Mouse (Mus musculus) hindbrain, embryonic 11.5 days (tissue): ENCODE data around the gene Dcaf10. TPM values are rescaled to one million over a fixed set of nuclear protein-coding genes. Genes with fewer than 3 reads are reported as not detected.
A peak's percentile ranks its signal among the peaks of the same experiment; 100 is the strongest.

Experiments
- ATAC-seq: fragments of 200-750 bp; cut with Nextera tagmentation; 2 replicates; pipeline ENCODE4 v1.8.0; 2017; ENCODE audit warnings: mild to moderate bottlenecking, moderate TSS enrichment, moderate library complexity; ENCODE audit not compliant: low FRiP score
- DNase-seq: peaks from one replicate; pipeline ENCODE4 v3.0.0-alpha.2; 2015; ENCODE audit warnings: low spot score
- H3K27ac ChIP-seq: fragments of 300-500 bp; sonication (generic); 2 replicates; pipeline ENCODE4 v1.5.1; 2014; ENCODE audit warnings: mild to moderate bottlenecking, low read depth, low read length
- H3K27me3 ChIP-seq: fragments of 300-500 bp; sonication (generic); 2 replicates; pipeline ENCODE4 v1.6.1; 2014; ENCODE audit warnings: mild to moderate bottlenecking, low read length, moderate library complexity, mixed read lengths; ENCODE audit not compliant: control insufficient read depth, insufficient read depth
- H3K36me3 ChIP-seq: fragments of 300-500 bp; sonication (generic); 2 replicates; pipeline ENCODE4 v1.6.1; 2014; ENCODE audit warnings: mild to moderate bottlenecking, low read length, moderate library complexity, mixed read lengths; ENCODE audit not compliant: control insufficient read depth, insufficient read depth
- H3K4me1 ChIP-seq: fragments of 300-500 bp; sonication (generic); replicated peaks from 2 replicates; pipeline ENCODE4 v1.6.1; 2014; ENCODE audit warnings: low read length, mixed read lengths; ENCODE audit not compliant: control insufficient read depth, insufficient read depth
- H3K4me2 ChIP-seq: fragments of 300-500 bp; sonication (generic); replicated peaks from 2 replicates; pipeline ENCODE4 v1.6.1; 2014; ENCODE audit warnings: mild to moderate bottlenecking, low read depth, low read length
- H3K4me3 ChIP-seq: fragments of 300-500 bp; sonication (generic); 2 replicates; pipeline ENCODE4 v1.5.1; 2014; ENCODE audit warnings: low read depth, low read length
- H3K9ac ChIP-seq: fragments of 300-500 bp; sonication (generic); 2 replicates; pipeline ENCODE4 v1.6.1; 2014; ENCODE audit warnings: low read depth, low read length
- H3K9me3 ChIP-seq: fragments of 300-500 bp; sonication (generic); 2 replicates; pipeline ENCODE4 v1.6.1; 2016; ENCODE audit warnings: low read length; ENCODE audit not compliant: control insufficient read depth
- WGBS: fragments of 180-500 bp; shearing (Covaris S2); extraction: QIAGEN DNeasy Blood & Tissue Kit; methylation state at CpG from one replicate; pipeline ENCODE4 v1.1.7; 2014; 5-methylcytosine and 5-hydroxymethylcytosine counted together
- polyA plus RNA-seq: library from polyadenylated mRNA; unstranded; fragments of >200 nt; fragmentation: Nextera tagmentation; extraction: Ambion mirVana; gene quantifications from 2 replicates; pipeline ENCODE4 v1.2.1, GENCODE M21; 2014

Gene Dcaf10
- polyA plus RNA-seq, 1 experiment from 2014 or later, result 12.4 TPM

- no peak for DNase-seq
- H3K4me3 ChIP-seq, result no peak overlapping the region
- WGBS, result 37% methylated on average over 3 of the region's 3 CpGs
- no peaks in the 10 kb centered on the region for H3K27me3 ChIP-seq
- no peaks in the 10 kb centered on the region for H3K36me3 ChIP-seq
- no peak for ATAC-seq
- no peaks in the 10 kb centered on the region for H3K9me3 ChIP-seq
- H3K4me2 ChIP-seq, result no peak overlapping the region
- 0 out of 2 replicates have a peak, but pooled peaks cover 2% of the 10 kb centered on the region for H3K4me1 ChIP-seq
- H3K27ac ChIP-seq, result no peak overlapping the region
- no peak overlapping the region for H3K9ac ChIP-seq
Observed at GRCm38 (mm10) chr4:45420733-45421132, 78.8 kb downstream of the Dcaf10 start.

- 79% methylated on average over 11 of the region's 11 CpGs for WGBS
- Histone ChIP-seq H3K27ac (no peak overlapping the region), H3K4me1 (0 out of 2 replicates have a peak, but pooled peaks cover 2% of the 10 kb centered on the region), H3K27me3 (no peaks in the 10 kb centered on the region), H3K9ac (no peak overlapping the region), H3K36me3 (no peaks in the 10 kb centered on the region), H3K4me3 (no peak overlapping the region), H3K4me2 (no peak overlapping the region), H3K9me3 (no peaks in the 10 kb centered on the region)
- ATAC-seq (no peak), DNase-seq (no peak)
Observed at GRCm38 (mm10) chr4:45421519-45422260, 79.8 kb downstream of the Dcaf10 start.

- Histone ChIP-seq H3K4me1 (0 out of 2 replicates have a peak, but pooled peaks cover 2% of the 10 kb centered on the region), H3K4me2 (no peak overlapping the region), H3K27ac (no peak overlapping the region), H3K27me3 (no peaks in the 10 kb centered on the region), H3K9ac (no peak overlapping the region), H3K4me3 (no peak overlapping the region), H3K36me3 (no peaks in the 10 kb centered on the region), H3K9me3 (no peaks in the 10 kb centered on the region)
- WGBS, result 87% methylated on average over 10 of the region's 10 CpGs
- no peak for DNase-seq
- no peak for ATAC-seq
Observed at GRCm38 (mm10) chr4:45422640-45423039, 80.7 kb downstream of the Dcaf10 start.

- WGBS, result 15% methylated on average over 8 of the region's 8 CpGs
- H3K4me2 ChIP-seq, result no peak overlapping the region
- H3K27me3 ChIP-seq, result no peaks in the 10 kb centered on the region
- DNase-seq (no peak), ATAC-seq (no peak)
- 0 out of 2 replicates have a peak, but pooled peaks cover 2% of the 10 kb centered on the region for H3K4me1 ChIP-seq
- no peak overlapping the region for H3K9ac ChIP-seq
- H3K4me3 ChIP-seq, result no peak overlapping the region
- H3K9me3 ChIP-seq, result no peaks in the 10 kb centered on the region
- no peaks in the 10 kb centered on the region for H3K36me3 ChIP-seq
- no peak overlapping the region for H3K27ac ChIP-seq
Observed at GRCm38 (mm10) chr4:45423406-45423805, 81.5 kb downstream of the Dcaf10 start.

GRCm38 (mm10) chr4:45426724-45427457, 85.0 kb downstream of the Dcaf10 start:
- Histone ChIP-seq H3K4me3 (no peak overlapping the region), H3K4me2 (no peak overlapping the region), H3K9ac (no peak overlapping the region), H3K36me3 (no peaks in the 10 kb centered on the region), H3K4me1 (0 out of 2 replicates have a peak, but pooled peaks cover 2% of the 10 kb centered on the region), H3K9me3 (no peaks in the 10 kb centered on the region), H3K27me3 (no peaks in the 10 kb centered on the region), H3K27ac (no peak overlapping the region)
- DNase-seq, result peak; percentile 54
- 48% methylated on average over 13 of the region's 13 CpGs for WGBS
- ATAC-seq, result peak; percentile 63

Other genes with a start within 250 kb of the Dcaf10 start
- gene Tomm5, start 234.0 kb upstream of the Dcaf10 start, polyA plus RNA-seq, result 166 and 180 TPM in 2 replicates
- gene Frmpd1, start 157.2 kb upstream of the Dcaf10 start, polyA plus RNA-seq, result 1.6 and 1.9 TPM in 2 replicates
- gene Trmt10b, start 45.0 kb upstream of the Dcaf10 start, polyA plus RNA-seq, result 20.9 and 24.5 TPM in 2 replicates
- 87.3 and 92.4 TPM in 2 replicates for gene Exosc3, start 631 bp downstream of the Dcaf10 start, polyA plus RNA-seq
- gene Slc25a51, start 66.7 kb downstream of the Dcaf10 start, polyA plus RNA-seq, result 67.1 and 73.3 TPM in 2 replicates
- gene Shb, start 190.4 kb downstream of the Dcaf10 start, polyA plus RNA-seq, result 4.2 and 6.2 TPM in 2 replicates